Mouse (Mus musculus) embryonic facial prominence, embryonic 14.5 days (tissue): ENCODE measurements around the gene Kctd15. TPM values are rescaled to one million over a fixed set of nuclear protein-coding genes. Genes with fewer than 3 reads are reported as not detected.

ENCODE experiments used
- ATAC-seq: fragments of 200-750 bp; cut with Nextera tagmentation; 2 replicates; pipeline ENCODE4 v1.8.0; 2017; ENCODE audit warnings: low read depth, moderate number of reproducible peaks, moderate TSS enrichment
- DNase-seq: peaks from one replicate; pipeline ENCODE4 v3.0.0-alpha.2; 2015; ENCODE audit warnings: low spot score
- H3K27ac ChIP-seq: fragments of 300-500 bp; sonication (generic); replicated peaks from 2 replicates; pipeline ENCODE4 v1.5.1; 2014; ENCODE audit warnings: low read depth, mild to moderate bottlenecking, low read length, moderate library complexity
- H3K27me3 ChIP-seq: fragments of 300-500 bp; sonication (generic); replicated peaks from 2 replicates; pipeline ENCODE4 v1.6.1; 2014; ENCODE audit warnings: low read length; ENCODE audit not compliant: control insufficient read depth, insufficient read depth
- H3K36me3 ChIP-seq: fragments of 300-500 bp; sonication (generic); 2 replicates; pipeline ENCODE4 v1.6.1; 2014; ENCODE audit warnings: low read length, mixed read lengths; ENCODE audit not compliant: control insufficient read depth, insufficient read depth
- H3K4me1 ChIP-seq: fragments of 300-500 bp; sonication (generic); 2 replicates; pipeline ENCODE4 v1.6.1; 2014; ENCODE audit warnings: antibody characterized with exemption, low read length; ENCODE audit not compliant: control insufficient read depth, insufficient read depth
- H3K4me2 ChIP-seq: fragments of 300-500 bp; sonication (generic); 2 replicates; pipeline ENCODE4 v1.6.1; 2014; ENCODE audit warnings: low read depth, mild to moderate bottlenecking, low read length, moderate library complexity, mixed read lengths
- H3K4me3 ChIP-seq: fragments of 300-500 bp; sonication (generic); 2 replicates; pipeline ENCODE4 v1.5.1; 2014; ENCODE audit warnings: low read depth, mild to moderate bottlenecking, low read length
- H3K9ac ChIP-seq: fragments of 300-500 bp; sonication (generic); 2 replicates; pipeline ENCODE4 v1.6.1; 2014; ENCODE audit warnings: low read depth, mild to moderate bottlenecking, low read length, moderate library complexity, mixed read lengths
- H3K9me3 ChIP-seq: fragments of 300-500 bp; sonication (generic); 2 replicates; pipeline ENCODE4 v1.6.1; 2016; ENCODE audit warnings: low read length; ENCODE audit not compliant: control insufficient read depth
- WGBS: fragments of 180-500 bp; shearing (Covaris S2); extraction: QIAGEN DNeasy Blood & Tissue Kit; methylation state at CpG from one replicate; pipeline ENCODE4 v1.1.7; 2014; 5-methylcytosine and 5-hydroxymethylcytosine counted together
- polyA plus RNA-seq: library from polyadenylated mRNA; unstranded; fragments of >200 nt; fragmentation: Nextera tagmentation; extraction: Ambion mirVana; gene quantifications from 2 replicates; pipeline ENCODE4 v1.2.1, GENCODE M21; 2014

Kctd15 gene
- polyA plus RNA-seq, 1 experiment from 2014 or later = 13.7 TPM

- no peak overlapping the region for H3K4me3 ChIP-seq
- H3K4me1 ChIP-seq = peaks cover 37% of the 10 kb centered on the region
- peak overlapping the region; percentile 50; the same call in 1 of the 2 replicates for H3K9ac ChIP-seq
- no peaks in the 10 kb centered on the region for H3K27me3 ChIP-seq
- H3K9me3 ChIP-seq = no peaks in the 10 kb centered on the region
- H3K27ac ChIP-seq = peak overlapping the region; percentile 84
- 15% methylated on average over 15 of the region's 15 CpGs for WGBS
- H3K36me3 ChIP-seq = no peaks in the 10 kb centered on the region
- ATAC-seq (peak; percentile 53; the same call in 1 of the 2 replicates), DNase-seq (peak; percentile 51)
- peak overlapping the region; percentile 46 for H3K4me2 ChIP-seq
Measured at GRCm38 (mm10) chr7:34606051-34606450, 50.5 kb downstream of the Kctd15 start.

GRCm38 (mm10) chr7:34598576-34598975 lies 58.0 kb downstream of the Kctd15 start:
- H3K36me3 ChIP-seq = no peaks in the 10 kb centered on the region

GRCm38 (mm10) chr7:34597986-34598385 lies 58.5 kb downstream of the Kctd15 start:
- ATAC-seq (no peak), DNase-seq (no peak)
- H3K9me3 ChIP-seq = no peaks in the 10 kb centered on the region
- 0 out of 2 replicates have a peak overlapping the region, but pooled peaks have one; percentile 0 for H3K9ac ChIP-seq
- H3K27me3 ChIP-seq = no peaks in the 10 kb centered on the region
- H3K36me3 ChIP-seq = no peaks in the 10 kb centered on the region
- no peak overlapping the region for H3K4me3 ChIP-seq
- WGBS = 95% methylated on average over 9 of the region's 9 CpGs
- H3K27ac ChIP-seq = no peak overlapping the region
- H3K4me1 ChIP-seq = peaks cover 19% of the 10 kb centered on the region
- no peak overlapping the region for H3K4me2 ChIP-seq

More at GRCm38 (mm10) chr7:34598576-34598975, 58.0 kb downstream of the Kctd15 start:
- Histone ChIP-seq H3K27me3 (no peaks in the 10 kb centered on the region), H3K9ac (peak overlapping the region; percentile 0; the same call in 1 of the 2 replicates), H3K4me1 (peaks cover 19% of the 10 kb centered on the region), H3K4me2 (peak overlapping the region; percentile 1; the same call in 1 of the 2 replicates), H3K27ac (peak overlapping the region; percentile 44; the same call in 1 of the 2 replicates), H3K9me3 (no peaks in the 10 kb centered on the region), H3K4me3 (no peak overlapping the region)
- DNase-seq = peak; percentile 24
- ATAC-seq = peak; percentile 21; the same call in 1 of the 2 replicates
- WGBS = 24% methylated on average over 9 of the region's 9 CpGs

- Histone ChIP-seq H3K4me1 (peaks cover 19% of the 10 kb centered on the region), H3K27ac (no peak overlapping the region), H3K36me3 (no peaks in the 10 kb centered on the region), H3K9me3 (no peaks in the 10 kb centered on the region), H3K9ac (no peak overlapping the region), H3K4me3 (no peak overlapping the region), H3K4me2 (no peak overlapping the region), H3K27me3 (no peaks in the 10 kb centered on the region)
- WGBS = 29% methylated on average over 12 of the region's 14 CpGs
- DNase-seq (peak; percentile 33), ATAC-seq (no peak)
Measured at GRCm38 (mm10) chr7:34596531-34597235, 59.8 kb downstream of the Kctd15 start.

- ATAC-seq (no peak), DNase-seq (no peak)
- WGBS = 76% methylated on average over 4 of the region's 4 CpGs
- no peaks in the 10 kb centered on the region for H3K36me3 ChIP-seq
- H3K9ac ChIP-seq = no peak overlapping the region
- H3K27me3 ChIP-seq = no peaks in the 10 kb centered on the region
- H3K4me3 ChIP-seq = no peak overlapping the region
- no peak overlapping the region for H3K4me2 ChIP-seq
- peaks cover 19% of the 10 kb centered on the region for H3K4me1 ChIP-seq
- peak overlapping the region; percentile 69; the same call in 1 of the 2 replicates for H3K27ac ChIP-seq
- no peaks in the 10 kb centered on the region for H3K9me3 ChIP-seq
Measured at GRCm38 (mm10) chr7:34595307-34595565, 61.3 kb downstream of the Kctd15 start.

- Histone ChIP-seq H3K36me3 (no peaks in the 10 kb centered on the region), H3K9me3 (no peaks in the 10 kb centered on the region), H3K27me3 (no peaks in the 10 kb centered on the region), H3K27ac (peak overlapping the region; percentile 69), H3K4me1 (peaks cover 19% of the 10 kb centered on the region), H3K9ac (peak overlapping the region; percentile 49; the same call in 1 of the 2 replicates), H3K4me3 (peak overlapping the region; percentile 31), H3K4me2 (peak overlapping the region; percentile 58)
- 16% methylated on average over 18 of the region's 18 CpGs for WGBS
- ATAC-seq (0 out of 2 replicates have a peak, but pooled peaks have one; percentile 32), DNase-seq (peak; percentile 74)
Measured at GRCm38 (mm10) chr7:34594501-34595306, 61.8 kb downstream of the Kctd15 start.

GRCm38 (mm10) chr7:34590711-34591110 lies 65.8 kb downstream of the Kctd15 start:
- Histone ChIP-seq H3K27me3 (no peaks in the 10 kb centered on the region), H3K4me3 (no peak overlapping the region), H3K9me3 (peaks cover 11% of the 10 kb centered on the region; the same call in 1 of the 2 replicates), H3K4me1 (no peaks in the 10 kb centered on the region), H3K36me3 (no peaks in the 10 kb centered on the region), H3K4me2 (no peak overlapping the region), H3K9ac (no peak overlapping the region), H3K27ac (no peak overlapping the region)
- DNase-seq (no peak), ATAC-seq (no peak)
- WGBS = 90% methylated on average over 11 of the region's 11 CpGs
